Mouse (Mus musculus) MEL (cell line): ENCODE measurements around the gene Uxt. TPM values are rescaled to one million over a fixed set of nuclear protein-coding genes. Genes with fewer than 3 reads are reported as not detected.
A peak's percentile ranks its signal among the peaks of the same experiment; 100 is the strongest.

Experiments used
- DNase-seq: peaks from one replicate; pipeline ENCODE4 v3.0.0; 2011; ENCODE audit warnings: low read depth, low spot score
- H3K27ac ChIP-seq: 2 replicates; pipeline ENCODE4 v1.5.1; 2012; ENCODE audit warnings: low read depth, mild to moderate bottlenecking, control low read depth, low read length, moderate library complexity; ENCODE audit not compliant: control insufficient read depth
- H3K27me3 ChIP-seq, 2 experiments: fragments of 150-350 bp in 1 of 2; sonication (generic) in 1 of 2; 2 replicates each; pipeline ENCODE4 v1.6.1; 2012; ENCODE audit warnings: low read length in 2 of 2, mild to moderate bottlenecking in 2 of 2, improper control_type of control experiment in 1 of 2, moderate library complexity in 1 of 2; ENCODE audit not compliant: insufficient read depth in 2 of 2, control insufficient read depth in 1 of 2
- H3K36me3 ChIP-seq, 2 experiments: 2 replicates each; pipeline ENCODE4 v1.6.1; 2012 to 2014; ENCODE audit warnings: low read length in 2 of 2, improper control_type of control experiment in 1 of 2, inconsistent platforms in 1 of 2, mild to moderate bottlenecking in 1 of 2; ENCODE audit not compliant: insufficient read depth in 2 of 2, control insufficient read depth in 1 of 2
- H3K4me1 ChIP-seq, 2 experiments: fragments of 150-350 bp in 1 of 2; sonication (generic) in 1 of 2; 2 replicates each; pipeline ENCODE4 v1.6.1; 2012; ENCODE audit warnings: low read length in 2 of 2, improper control_type of control experiment in 1 of 2, mild to moderate bottlenecking in 1 of 2; ENCODE audit not compliant: insufficient read depth in 2 of 2, control insufficient read depth in 1 of 2
- H3K4me3 ChIP-seq, 2 experiments: fragments of 150-350 bp in 1 of 2; sonication (generic) in 1 of 2; 2 replicates each; pipeline ENCODE4 v1.5.1; 2012; ENCODE audit warnings: low read depth in 2 of 2, low read length in 2 of 2, mild to moderate bottlenecking in 2 of 2, moderate library complexity in 2 of 2, control low read depth in 1 of 2, improper control_type of control experiment in 1 of 2; ENCODE audit not compliant: control insufficient read depth in 1 of 2, insufficient read depth in 1 of 2
- H3K79me2 ChIP-seq: 2 replicates; pipeline ENCODE4 v1.6.1; 2012; ENCODE audit warnings: mild to moderate bottlenecking, low read length, moderate library complexity; ENCODE audit not compliant: control insufficient read depth, poor library complexity, insufficient read depth
- H3K9ac ChIP-seq: 2 replicates; pipeline ENCODE4 v1.6.1; 2012; ENCODE audit warnings: low read depth, mild to moderate bottlenecking, control low read depth, low read length, moderate library complexity; ENCODE audit not compliant: control insufficient read depth, poor library complexity, severe bottlenecking
- H3K9me3 ChIP-seq: fragments of 150-350 bp; sonication (generic); replicated peaks from 2 replicates; pipeline ENCODE4 v1.6.1; 2012; ENCODE audit warnings: mild to moderate bottlenecking, low read length, improper control_type of control experiment, moderate library complexity; ENCODE audit not compliant: insufficient read depth
- E2F4 ChIP-seq: IDR thresholded peaks from 2 replicates; pipeline ENCODE4 v1.6.1; 2011; ENCODE audit warnings: low read depth, low read length, improper control_type of control experiment, borderline replicate concordance
- EP300 ChIP-seq, 2 experiments: IDR thresholded peaks; 2 replicates each; pipeline ENCODE4 v1.6.1; 2011; ENCODE audit warnings: improper control_type of control experiment in 2 of 2, low read length in 2 of 2, low read depth in 1 of 2, mild to moderate bottlenecking in 1 of 2
- ETS1 ChIP-seq: IDR thresholded peaks from 2 replicates; pipeline ENCODE4 v1.6.1; 2012; ENCODE audit warnings: low read depth, mild to moderate bottlenecking, inconsistent platforms, low read length, improper control_type of control experiment, moderate library complexity
- GABPA ChIP-seq: IDR thresholded peaks from 2 replicates; pipeline ENCODE4 v1.6.1; 2012; ENCODE audit warnings: low read depth, mild to moderate bottlenecking, inconsistent platforms, low read length, improper control_type of control experiment, moderate library complexity
- GATA1 ChIP-seq: IDR thresholded peaks from 2 replicates; pipeline ENCODE4 v1.6.1; 2011; ENCODE audit warnings: low read depth, low read length, improper control_type of control experiment
- MAFK ChIP-seq: IDR thresholded peaks from 2 replicates; pipeline ENCODE4 v1.6.1; 2011; ENCODE audit warnings: low read depth, mild to moderate bottlenecking, low read length, improper control_type of control experiment, borderline replicate concordance
- MAX ChIP-seq: IDR thresholded peaks from 2 replicates; pipeline ENCODE4 v1.6.1; 2011; ENCODE audit warnings: low read length, improper control_type of control experiment
- MAZ ChIP-seq: IDR thresholded peaks from 2 replicates; pipeline ENCODE4 v1.6.1; 2012; ENCODE audit warnings: low read depth, mild to moderate bottlenecking, inconsistent platforms, low read length, improper control_type of control experiment
- MXI1 ChIP-seq: IDR thresholded peaks from 2 replicates; pipeline ENCODE4 v1.6.1; 2011; ENCODE audit warnings: mild to moderate bottlenecking, low read depth, low read length, improper control_type of control experiment
- MYC ChIP-seq: IDR thresholded peaks from 2 replicates; pipeline ENCODE4 v1.6.1; 2011; ENCODE audit warnings: low read depth, mild to moderate bottlenecking, low read length, improper control_type of control experiment, moderate library complexity
- POLR2AphosphoS2 ChIP-seq: IDR thresholded peaks from 2 replicates; pipeline ENCODE4 v1.6.1; 2011; ENCODE audit warnings: low read length, improper control_type of control experiment
- POLR2AphosphoS5 ChIP-seq: IDR thresholded peaks from 2 replicates; pipeline ENCODE4 v1.6.1; 2012; ENCODE audit warnings: low read depth, borderline replicate concordance, mild to moderate bottlenecking, inconsistent platforms, low read length, moderate library complexity, mixed read lengths
- SMC3 ChIP-seq: IDR thresholded peaks from 2 replicates; pipeline ENCODE4 v1.6.1; 2011; ENCODE audit warnings: low read depth, low read length, improper control_type of control experiment
- TAL1 ChIP-seq: IDR thresholded peaks from 2 replicates; pipeline ENCODE4 v1.6.1; 2012; ENCODE audit warnings: mild to moderate bottlenecking, inconsistent platforms, low read length, moderate library complexity, mixed read lengths
- TBP ChIP-seq: IDR thresholded peaks from 2 replicates; pipeline ENCODE4 v1.8.0; 2011; ENCODE audit warnings: low read depth, low read length, improper control_type of control experiment
- TCF12 ChIP-seq: IDR thresholded peaks from 2 replicates; pipeline ENCODE4 v1.6.1; 2014; ENCODE audit warnings: low read depth, mild to moderate bottlenecking, inconsistent platforms, low read length, improper control_type of control experiment, moderate library complexity
- UBTF ChIP-seq: IDR thresholded peaks from 2 replicates; pipeline ENCODE4 v1.6.1; 2012; ENCODE audit warnings: low read depth, mild to moderate bottlenecking, inconsistent platforms, low read length, improper control_type of control experiment, moderate library complexity, borderline replicate concordance; ENCODE audit not compliant: insufficient read depth
- ZC3H11A ChIP-seq: IDR thresholded peaks from 2 replicates; pipeline ENCODE4 v1.6.1; 2012; ENCODE audit warnings: low read depth, mild to moderate bottlenecking, inconsistent platforms, low read length, improper control_type of control experiment
- polyA plus RNA-seq, 2 experiments: library from polyadenylated mRNA; stranded (reverse) in 1 of 2; unstranded in 1 of 2; fragments of >175 nt in 1 of 2; fragments of >200 nt in 1 of 2; gene quantifications; 2 replicates each; pipeline versions ENCODE4 v1.2.1 to v1.2.4; 2012; ENCODE audit warnings: low replicate concordance in 2 of 2, low read depth in 1 of 2; ENCODE audit not compliant: insufficient read length in 2 of 2, insufficient read depth in 1 of 2, missing spikeins in 1 of 2
- total RNA-seq: library from RNA; depleted of rRNA; stranded (reverse); fragments of 300-350 nt; gene quantifications from 2 replicates; pipeline ENCODE4 v1.2.3, GENCODE M21; 2012

The Uxt gene
- total and polyA plus RNA-seq, 3 experiments, result 62.3 to 88.8 TPM; not detected in 1

GRCm38 (mm10) chrX:20915075-20915474 lies 46.7 kb downstream of the Uxt start:
- H3K79me2 ChIP-seq, result no peaks in the 10 kb centered on the region
- peak; percentile 38 for DNase-seq
- peaks cover 10 to 20% of the 10 kb centered on the region in 2 experiments for H3K27me3 ChIP-seq
- H3K9me3 ChIP-seq, result no peaks in the 10 kb centered on the region
- TF ChIP-seq ZC3H11A (no peak), TAL1 (no peak), E2F4 (no peak), TBP (no peak), GABPA (no peak), TCF12 (no peak), MXI1 (no peak), MAFK (no peak), MAZ (no peak), POLR2AphosphoS5 (no peak), ETS1 (no peak)
- no peak overlapping the region for H3K27ac ChIP-seq
- H3K36me3 ChIP-seq, result peaks cover 0 to 16% of the 10 kb centered on the region in 2 experiments; a peak in 2 of 4 replicates
- H3K9ac ChIP-seq, result no peak overlapping the region
- peaks cover 6 to 9% of the 10 kb centered on the region in 2 experiments; a peak in 3 of 4 replicates for H3K4me1 ChIP-seq
- H3K4me3 ChIP-seq, result no peak overlapping the region

GRCm38 (mm10) chrX:20913726-20914125 lies 48.1 kb downstream of the Uxt start:
- Histone ChIP-seq H3K4me1 (peaks cover 6 to 13% of the 10 kb centered on the region in 2 experiments; a peak in 3 of 4 replicates), H3K79me2 (no peaks in the 10 kb centered on the region), H3K27me3 (peaks cover 2 to 10% of the 10 kb centered on the region in 2 experiments; a peak in 3 of 4 replicates), H3K36me3 (peaks cover 0 to 16% of the 10 kb centered on the region in 2 experiments; a peak in 2 of 4 replicates), H3K27ac (no peak overlapping the region), H3K9me3 (no peaks in the 10 kb centered on the region), H3K9ac (no peak overlapping the region), H3K4me3 (no peak overlapping the region)
- DNase-seq, result peak; percentile 79
- TF ChIP-seq GATA1, result 0 out of 2 replicates have a peak, but pooled peaks have one; percentile 38
- no peak for TF ChIP-seq POLR2AphosphoS2
- TF ChIP-seq SMC3, result no peak
- peak in 1 of 2 experiments; percentile 49; a peak in 1 of 4 replicates for TF ChIP-seq EP300 (IDR thresholded peaks at IDR 0.05; ENCODE audit: low read depth in 1 of 2, low read length in 2 of 2)
- 0 out of 2 replicates have a peak, but pooled peaks have one; percentile 31 for TF ChIP-seq MXI1
- peak; percentile 22; the same call in 1 of the 2 replicates for TF ChIP-seq MYC
- TF ChIP-seq MAX, result peak; percentile 13; the same call in 1 of the 2 replicates
- TF ChIP-seq UBTF, result no peak
- no peak for TF ChIP-seq E2F4
